In genomic region chr12:77657060-77657459, GRCm38 (mm10) we compare ENCODE assay signal across 25 mouse cellular contexts.
DNase-seq lines count a peak whose midpoint lies in the region; ATAC-seq and TF ChIP-seq lines count a peak whose summit lies in the region.
"Had no signal": no experiment of that assay in that cellular context is flagged by ENCODE, and none has a peak within 500 bp of the region (broad histone marks: within the 10 kb centered on the region; RNA-seq: fewer than 3 reads in every experiment).

No protein-coding gene starts in this region.

- H3K36me3 ChIP-seq in hindbrain, embryonic 13.5 days, result no peaks in the 10 kb centered on the region
- no peaks in the 10 kb centered on the region for H3K36me3 ChIP-seq in hindbrain, embryonic 10.5 days
- no peaks in the 10 kb centered on the region for H3K36me3 ChIP-seq in midbrain, embryonic 12.5 days
- H3K36me3 ChIP-seq in midbrain, postnatal 0 days (ENCODE audit: insufficient read depth, low read length), result no peaks in the 10 kb centered on the region
- H3K36me3 ChIP-seq in midbrain, embryonic 13.5 days, result no peaks in the 10 kb centered on the region
- H3K36me3 ChIP-seq in midbrain, embryonic 15.5 days (replicated peaks), result no peaks in the 10 kb centered on the region
- no peaks in the 10 kb centered on the region for H3K36me3 ChIP-seq in intestine, embryonic 15.5 days
- H3K36me3 ChIP-seq: embryonic facial prominence, embryonic 10.5 days; embryonic facial prominence, embryonic 13.5 days; forebrain, embryonic 15.5 days; hindbrain, embryonic 15.5 days had no signal

- WGBS in hindbrain, embryonic 13.5 days, result 44% methylated on average over 5 of the region's 5 CpGs
- whole genome bisulfite sequencing in hindbrain, embryonic 10.5 days, result 60% methylated on average over 5 of the region's 5 CpGs
- WGBS in midbrain, embryonic 12.5 days, result 14% methylated on average over 5 of the region's 5 CpGs
- WGBS in midbrain, postnatal 0 days, result 20% methylated on average over 5 of the region's 5 CpGs
- 8% methylated on average over 5 of the region's 5 CpGs for WGBS in midbrain, embryonic 13.5 days
- 16% methylated on average over 5 of the region's 5 CpGs for WGBS in midbrain, embryonic 15.5 days
- 71% methylated on average over 5 of the region's 5 CpGs for WGBS in intestine, embryonic 15.5 days

- H3K4me3 ChIP-seq in hindbrain, embryonic 13.5 days, result no peak overlapping the region
- H3K4me3 ChIP-seq in hindbrain, embryonic 10.5 days, result no peak overlapping the region
- H3K4me3 ChIP-seq in midbrain, embryonic 12.5 days, result no peak overlapping the region
- no peak overlapping the region for H3K4me3 ChIP-seq in midbrain, postnatal 0 days (ENCODE audit: low read depth, low read length)
- H3K4me3 ChIP-seq in midbrain, embryonic 13.5 days (replicated peaks), result no peak overlapping the region
- no peak overlapping the region for H3K4me3 ChIP-seq in midbrain, embryonic 15.5 days
- no peak overlapping the region for H3K4me3 ChIP-seq in intestine, embryonic 15.5 days (replicated peaks)
- H3K4me3 ChIP-seq: embryonic facial prominence, embryonic 10.5 days; embryonic facial prominence, embryonic 13.5 days; erythroblast, embryonic 14.5 days; forebrain, embryonic 15.5 days; heart, adult 2 months; hindbrain, embryonic 15.5 days had no signal

- H3K9me3 ChIP-seq in hindbrain, embryonic 13.5 days, result no peaks in the 10 kb centered on the region
- H3K9me3 ChIP-seq in hindbrain, embryonic 10.5 days, result no peaks in the 10 kb centered on the region
- H3K9me3 ChIP-seq in midbrain, embryonic 12.5 days, result no peaks in the 10 kb centered on the region
- H3K9me3 ChIP-seq in midbrain, postnatal 0 days (ENCODE audit: low read length), result no peaks in the 10 kb centered on the region
- H3K9me3 ChIP-seq in midbrain, embryonic 13.5 days, result no peaks in the 10 kb centered on the region
- no peaks in the 10 kb centered on the region for H3K9me3 ChIP-seq in midbrain, embryonic 15.5 days
- H3K9me3 ChIP-seq in intestine, embryonic 15.5 days, result no peaks in the 10 kb centered on the region
- H3K9me3 ChIP-seq: embryonic facial prominence, embryonic 10.5 days; embryonic facial prominence, embryonic 13.5 days; forebrain, embryonic 15.5 days; hindbrain, embryonic 15.5 days had no signal

- H3K27ac ChIP-seq in hindbrain, embryonic 13.5 days, result no peak overlapping the region
- H3K27ac ChIP-seq in hindbrain, embryonic 10.5 days, result no peak overlapping the region
- H3K27ac ChIP-seq in midbrain, embryonic 12.5 days (replicated peaks), result 0 out of 2 replicates have a peak overlapping the region, but pooled peaks have one; percentile 17
- no peak overlapping the region for H3K27ac ChIP-seq in midbrain, postnatal 0 days (ENCODE audit: low read depth, low read length)
- peak overlapping the region; percentile 40; the same call in 1 of the 2 replicates for H3K27ac ChIP-seq in midbrain, embryonic 13.5 days
- H3K27ac ChIP-seq in midbrain, embryonic 15.5 days, result peak overlapping the region; percentile 5; the same call in 1 of the 2 replicates
- no peak overlapping the region for H3K27ac ChIP-seq in intestine, embryonic 15.5 days
- H3K27ac ChIP-seq: embryonic facial prominence, embryonic 10.5 days; embryonic facial prominence, embryonic 13.5 days; forebrain, embryonic 15.5 days; heart, adult 2 months; hindbrain, embryonic 15.5 days had no signal

- ATAC-seq in hindbrain, embryonic 13.5 days (ENCODE audit: low FRiP score), result no peak
- no peak for ATAC-seq in midbrain, embryonic 12.5 days (ENCODE audit: low FRiP score, low read depth)
- no peak for ATAC-seq in midbrain, postnatal 0 days (ENCODE audit: low FRiP score)
- no peak for ATAC-seq in midbrain, embryonic 13.5 days
- ATAC-seq in midbrain, embryonic 15.5 days (replicated peaks), result no peak
- no peak for ATAC-seq in intestine, embryonic 15.5 days
- ATAC-seq: CD4-positive, CD25-positive, alpha-beta regulatory T cell, adult 4 months; forebrain, embryonic 15.5 days had no signal

- no peaks in the 10 kb centered on the region for H3K27me3 ChIP-seq in hindbrain, embryonic 13.5 days
- H3K27me3 ChIP-seq in hindbrain, embryonic 10.5 days (ENCODE audit: insufficient read depth, poor library complexity, severe bottlenecking), result peaks cover 19% of the 10 kb centered on the region
- H3K27me3 ChIP-seq in midbrain, embryonic 12.5 days, result peaks cover 13% of the 10 kb centered on the region; the same call in 1 of the 2 replicates
- H3K27me3 ChIP-seq in midbrain, postnatal 0 days (ENCODE audit: insufficient read depth, low read length), result no peaks in the 10 kb centered on the region
- 0 out of 2 replicates have a peak, but pooled peaks cover 7% of the 10 kb centered on the region for H3K27me3 ChIP-seq in midbrain, embryonic 13.5 days
- H3K27me3 ChIP-seq in midbrain, embryonic 15.5 days (replicated peaks), result no peaks in the 10 kb centered on the region; the same call in 1 of the 2 replicates
- no peaks in the 10 kb centered on the region for H3K27me3 ChIP-seq in intestine, embryonic 15.5 days (replicated peaks)
- H3K27me3 ChIP-seq: embryonic facial prominence, embryonic 13.5 days; forebrain, embryonic 15.5 days; hindbrain, embryonic 15.5 days had no signal

- no peak for TF ChIP-seq CTCF in midbrain, postnatal 0 days (IDR thresholded peaks at IDR 0.05)

- no peak for DNase-seq in hindbrain, embryonic 10.5 days (ENCODE audit: low spot score)
- DNase-seq in midbrain, postnatal 0 days (ENCODE audit: low spot score), result no peak
- DNase-seq in heart, adult 8-10 months (ENCODE audit: low spot score), result no peak
- DNase-seq: adrenal gland, adult 2 months; adrenal gland, postnatal 14 days; cerebellum, adult 11-12 months; cerebellum, adult 8-10 months; cerebellum, postnatal 10 days; cerebellum, postnatal 36 days; embryo, embryonic 11 days; gastrocnemius, postnatal 10 days; gastrocnemius, postnatal 36 days; heart, adult 2 months had no signal

- no peak overlapping the region for H3K4me2 ChIP-seq in hindbrain, embryonic 13.5 days
- no peak overlapping the region for H3K4me2 ChIP-seq in midbrain, embryonic 12.5 days (replicated peaks)
- no peak overlapping the region for H3K4me2 ChIP-seq in midbrain, postnatal 0 days (ENCODE audit: low read depth, low read length, poor library complexity, severe bottlenecking)
- no peak overlapping the region for H3K4me2 ChIP-seq in midbrain, embryonic 13.5 days (replicated peaks)
- no peak overlapping the region for H3K4me2 ChIP-seq in midbrain, embryonic 15.5 days
- no peak overlapping the region for H3K4me2 ChIP-seq in intestine, embryonic 15.5 days (replicated peaks)
- H3K4me2 ChIP-seq: embryonic facial prominence, embryonic 13.5 days; forebrain, embryonic 15.5 days; heart, embryonic 11.5 days; hindbrain, embryonic 15.5 days had no signal

- H3K9ac ChIP-seq in hindbrain, embryonic 13.5 days, result peak overlapping the region; percentile 9; the same call in 1 of the 2 replicates
- no peak overlapping the region for H3K9ac ChIP-seq in midbrain, embryonic 12.5 days (replicated peaks)
- H3K9ac ChIP-seq in midbrain, postnatal 0 days (replicated peaks; ENCODE audit: low read length, poor library complexity, severe bottlenecking), result no peak overlapping the region
- H3K9ac ChIP-seq in midbrain, embryonic 13.5 days (replicated peaks), result no peak overlapping the region
- H3K9ac ChIP-seq in midbrain, embryonic 15.5 days, result no peak overlapping the region
- no peak overlapping the region for H3K9ac ChIP-seq in intestine, embryonic 15.5 days
- H3K9ac ChIP-seq: embryonic facial prominence, embryonic 13.5 days; forebrain, embryonic 15.5 days; hindbrain, embryonic 15.5 days had no signal

- H3K4me1 ChIP-seq in hindbrain, embryonic 13.5 days (replicated peaks), result peaks cover 15% of the 10 kb centered on the region
- H3K4me1 ChIP-seq in hindbrain, embryonic 10.5 days (replicated peaks), result peaks cover 25% of the 10 kb centered on the region
- H3K4me1 ChIP-seq in midbrain, embryonic 12.5 days, result peaks cover 17% of the 10 kb centered on the region
- peaks cover 10% of the 10 kb centered on the region; the same call in 1 of the 2 replicates for H3K4me1 ChIP-seq in midbrain, postnatal 0 days (ENCODE audit: insufficient read depth, low read length)
- peaks cover 17% of the 10 kb centered on the region for H3K4me1 ChIP-seq in midbrain, embryonic 13.5 days (replicated peaks)
- H3K4me1 ChIP-seq in midbrain, embryonic 15.5 days, result peaks cover 16% of the 10 kb centered on the region
- no peaks in the 10 kb centered on the region for H3K4me1 ChIP-seq in intestine, embryonic 15.5 days (replicated peaks)

Comparison
In these comparisons a context has a peak if more than half of its experiments do, and no peak if none do; other contexts are left out.
1. H3K27ac ChIP-seq: peak in midbrain, embryonic 12.5 days (single experiment), midbrain, embryonic 13.5 days (single experiment) and midbrain, embryonic 15.5 days (single experiment); none in hindbrain, embryonic 13.5 days (single experiment), hindbrain, embryonic 10.5 days (single experiment), midbrain, postnatal 0 days (single experiment) and intestine, embryonic 15.5 days (single experiment).